Mouse (Mus musculus): ENCODE results near the gene Vmn1r170.
"Not testable (repeated sequence)": the region's sequence is repeated elsewhere in the genome, so short reads cannot be mapped to it uniquely, and the experiment has no call there.

Vmn1r170 gene

DNA sequence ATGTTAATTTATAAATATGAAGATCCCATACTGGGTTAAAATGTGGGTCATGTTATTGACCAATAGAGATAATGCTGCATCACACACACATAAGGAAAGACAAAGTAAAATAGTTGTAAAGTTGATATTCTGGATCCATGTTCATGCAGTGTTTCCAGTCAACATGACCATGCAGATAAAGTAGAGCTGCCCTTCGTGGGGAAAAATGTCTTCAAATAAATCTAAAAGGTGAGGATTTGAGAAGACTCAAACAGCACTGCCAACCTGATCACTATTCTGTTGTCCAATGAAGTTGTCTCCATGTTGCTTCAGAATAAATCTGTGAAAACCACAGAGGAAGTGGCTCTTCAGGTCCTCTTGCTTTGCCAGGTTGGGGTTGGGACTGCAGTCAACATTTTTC lies at the start of gene Vmn1r170:
Gene Vmn1r170, plus strand, starts transcription at position 301 of the 400 bp plus-strand sequence.
- not testable (repeated sequence) for DNase-seq

DNA sequence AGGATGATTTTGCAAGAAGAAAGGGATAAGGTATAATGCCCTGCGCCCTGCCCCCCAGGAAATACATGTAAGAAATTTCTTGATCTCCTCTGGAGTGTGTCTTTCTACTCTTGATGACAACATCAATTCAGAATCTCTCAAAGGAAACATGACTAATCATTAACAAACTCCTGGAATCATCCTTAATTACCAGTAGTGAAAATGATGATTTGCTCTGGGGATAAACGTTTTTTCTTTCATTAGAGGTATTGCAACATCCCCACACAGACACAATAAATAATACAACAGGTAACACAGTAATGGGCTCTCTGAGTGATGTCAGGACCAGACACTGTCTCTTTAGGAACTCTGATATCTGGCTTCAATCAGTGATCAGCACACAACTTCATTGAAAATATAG lies 30.7 kb upstream of the Vmn1r170 start, which contains the start of gene Vmn1r169:
Gene Vmn1r169, plus strand, starts transcription at position 301 of the 400 bp plus-strand sequence.
- not testable (repeated sequence) for DNase-seq

DNA sequence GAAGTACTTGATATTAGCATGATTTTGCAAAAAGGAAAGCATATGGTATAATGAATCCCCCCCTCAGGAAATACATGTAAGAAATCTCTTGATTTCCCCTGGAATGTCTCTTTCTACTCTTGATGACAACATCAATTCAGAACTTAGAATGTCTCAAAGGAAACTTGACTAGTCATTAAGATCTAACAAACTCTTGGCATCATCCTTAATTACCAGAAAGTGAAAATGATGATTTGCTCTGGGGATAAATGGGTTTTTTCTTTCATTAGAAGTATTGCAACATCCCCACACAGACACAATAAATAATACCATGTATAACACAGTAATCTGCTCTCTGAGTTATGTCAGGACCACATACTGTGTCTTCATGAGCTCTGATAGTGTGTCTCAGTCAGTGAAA lies 24.4 kb downstream of the Vmn1r170 start, which contains the start of gene Vmn1r171:
Gene Vmn1r171, plus strand, starts transcription at position 301 of the 400 bp plus-strand sequence.
- DNase-seq: no peak
